ENCODE assay signal across 7 mouse cellular contexts in the genomic region with DNA sequence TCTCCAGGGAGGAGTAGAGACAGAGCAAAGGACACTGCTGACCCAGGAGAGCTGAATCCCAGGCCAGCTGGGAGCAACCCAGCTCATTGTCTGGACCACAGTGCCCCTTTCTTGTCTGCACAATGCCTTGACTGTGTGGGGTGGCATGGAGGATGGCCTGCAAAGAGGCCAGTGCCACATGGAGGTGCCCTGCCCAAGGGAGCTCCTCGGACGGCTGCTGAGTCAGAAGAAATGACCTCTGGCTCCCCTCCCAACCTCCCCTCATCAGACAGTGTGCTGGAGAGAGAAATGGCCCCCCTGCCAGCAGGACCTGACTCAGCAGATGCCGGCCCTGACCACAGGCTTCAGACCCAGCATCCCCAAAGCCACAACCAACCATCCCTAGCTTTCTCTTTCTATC. TPM values are rescaled to one million over a fixed set of nuclear protein-coding genes. Genes with fewer than 3 reads are reported as not detected.
DNase-seq lines count a peak whose midpoint lies in the region; ATAC-seq and TF ChIP-seq lines count a peak whose summit lies in the region.

No protein-coding gene starts in this region.

- H3K9me3 ChIP-seq in hindbrain, embryonic 13.5 days: no peaks in the 10 kb centered on the region

- peaks cover 70% of the 10 kb centered on the region for H3K4me1 ChIP-seq in hindbrain, embryonic 13.5 days (replicated peaks)

- H3K79me2 ChIP-seq in myocyte (ENCODE audit: control insufficient read depth, insufficient read depth): no peaks in the 10 kb centered on the region

- peak overlapping the region; percentile 83 for H3K4me2 ChIP-seq in hindbrain, embryonic 13.5 days
- H3K4me2 ChIP-seq in myocyte (ENCODE audit: low read depth): peak overlapping the region; percentile 71

- H3K36me3 ChIP-seq in hindbrain, embryonic 13.5 days: peaks cover 19% of the 10 kb centered on the region
- no peaks in the 10 kb centered on the region for H3K36me3 ChIP-seq in myocyte (ENCODE audit: control insufficient read depth, insufficient read depth)

- H3ac ChIP-seq in myocyte (ENCODE audit: control insufficient read depth, insufficient read length): no peak overlapping the region

- H3K27ac ChIP-seq in hindbrain, embryonic 13.5 days: peak overlapping the region; percentile 99

- no peak for TF ChIP-seq POLR2A in myocyte (IDR thresholded peaks at IDR 0.05; ENCODE audit: insufficient read length, low read depth)

- peak; percentile 77 for DNase-seq in layer of hippocampus, adult 9-11 months
- DNase-seq in layer of hippocampus, adult 18-20 months (ENCODE audit: low spot score in 2 of 2): no peak
- peak; percentile 55 for DNase-seq in embryo, embryonic 10.5 days (ENCODE audit: low spot score)
- no peak for DNase-seq in spleen, postnatal 10 days (ENCODE audit: low spot score in 2 of 2)
- DNase-seq in gastrocnemius, adult 8-10 months (ENCODE audit: low spot score in 2 of 2): no peak

- H3K27me3 ChIP-seq in hindbrain, embryonic 13.5 days: peaks cover 24% of the 10 kb centered on the region
- no peaks in the 10 kb centered on the region for H3K27me3 ChIP-seq in myocyte (ENCODE audit: control insufficient read depth, insufficient read depth, insufficient read length)

- H3K4me3 ChIP-seq in hindbrain, embryonic 13.5 days: peak overlapping the region; percentile 82
- H3K4me3 ChIP-seq in myocyte: peak overlapping the region; percentile 14

- H3K9ac ChIP-seq in hindbrain, embryonic 13.5 days: peak overlapping the region; percentile 92

- WGBS in hindbrain, embryonic 13.5 days: 2% methylated on average over 3 of the region's 3 CpGs

- 0 out of 2 replicates have a peak, but pooled peaks have one; percentile 6 for ATAC-seq in hindbrain, embryonic 13.5 days (ENCODE audit: low FRiP score)

TF ChIP-seq in myocyte, 11 proteins besides CTCF, POLR2A, EP300 and RAD21:
- TF ChIP-seq E2F4 (IDR thresholded peaks at IDR 0.05; ENCODE audit: insufficient read depth) (no peak), REST (IDR thresholded peaks at IDR 0.05; ENCODE audit: insufficient read depth, insufficient read length) (no peak), SRF (IDR thresholded peaks at IDR 0.05; ENCODE audit: control insufficient read depth, insufficient read length, low read depth) (no peak), MYOD1 (IDR thresholded peaks at IDR 0.05; ENCODE audit: control insufficient read depth in 1 of 3, insufficient read length in 2 of 3, low read depth in 2 of 3) (peak in 1 of 3 experiments; percentile 16), TCF3 (IDR thresholded peaks at IDR 0.05; ENCODE audit: insufficient read length, low read depth) (no peak), MAX (IDR thresholded peaks at IDR 0.05; ENCODE audit: low read depth) (no peak), CEBPB (IDR thresholded peaks at IDR 0.05; ENCODE audit: insufficient read depth, poor library complexity, severe bottlenecking) (no peak), POLR2AphosphoS2 (IDR thresholded peaks at IDR 0.05; ENCODE audit: insufficient read length, low read depth) (peak; percentile 62), TCF12 (IDR thresholded peaks at IDR 0.05; ENCODE audit: insufficient read depth, poor library complexity, severe bottlenecking) (no peak), MYOG (IDR thresholded peaks at IDR 0.05; ENCODE audit: control insufficient read depth in 1 of 3, insufficient read depth in 1 of 3, insufficient read length in 2 of 3, low read depth in 2 of 3) (peak in 1 of 3 experiments; percentile 15), USF1 (IDR thresholded peaks at IDR 0.05; ENCODE audit: low read depth) (no peak)

RNA-seq across cellular contexts. Expression of a gene that starts 1.1 kb away (rescaled TPM):
- 10 to 100 TPM; 75.6 to 79.2 TPM for total RNA-seq in layer of hippocampus, adult 18-20 months (2021)
- polyA plus RNA-seq in hindbrain, embryonic 13.5 days (2015; fragmentation: Nextera tagmentation; extraction: Ambion mirVana): 2.6 and 3.2 TPM in 2 replicates
- 5.1 TPM for polyA plus RNA-seq in myocyte (2012; fragmentation: generic; extraction: Trizol)
- under 1 TPM in 2 of 4 experiments, not detected in 2; 0.20 to 0.39 TPM for total RNA-seq in gastrocnemius, adult 8-10 months (2022)

RNA-seq across cellular contexts. Expression of a gene that starts 20.3 kb away (rescaled TPM):
- total RNA-seq in layer of hippocampus, adult 18-20 months (2021): 10 to 100 TPM; 60.3 to 63.2 TPM
- polyA plus RNA-seq in hindbrain, embryonic 13.5 days (2015; fragmentation: Nextera tagmentation; extraction: Ambion mirVana): 27.7 and 31.3 TPM in 2 replicates
- 29.1 TPM for polyA plus RNA-seq in myocyte (2012; fragmentation: generic; extraction: Trizol)
- total RNA-seq in gastrocnemius, adult 8-10 months (2022): 1 to 10 TPM; 6.9 to 9.7 (median 9.4) TPM

RNA-seq across cellular contexts. Expression of a gene that starts 22.7 kb away (rescaled TPM):
- 100 to 1,000 TPM; 359 to 362 TPM for total RNA-seq in layer of hippocampus, adult 18-20 months (2021)
- 615 and 625 TPM in 2 replicates for polyA plus RNA-seq in hindbrain, embryonic 13.5 days (2015; fragmentation: Nextera tagmentation; extraction: Ambion mirVana)
- polyA plus RNA-seq in myocyte (2012; fragmentation: generic; extraction: Trizol): 165 TPM
- total RNA-seq in gastrocnemius, adult 8-10 months (2022): 1 to 10 TPM; 2.9 to 4.0 (median 3.4) TPM

RNA-seq across cellular contexts. Expression of a gene that starts 38.6 kb away (rescaled TPM):
- under 1 TPM; 0.32 to 0.36 TPM for total RNA-seq in layer of hippocampus, adult 18-20 months (2021)
- polyA plus RNA-seq in hindbrain, embryonic 13.5 days (2015; fragmentation: Nextera tagmentation; extraction: Ambion mirVana): not detected in 2 replicates
- polyA plus RNA-seq in myocyte (2012; fragmentation: generic; extraction: Trizol): not detected
- not detected for total RNA-seq in gastrocnemius, adult 8-10 months (2022)

RNA-seq across cellular contexts. Expression of a gene that starts 48.3 kb away (rescaled TPM):
- 10 to 100 TPM; 93.2 to 99.5 TPM for total RNA-seq in layer of hippocampus, adult 18-20 months (2021)
- 141 and 146 TPM in 2 replicates for polyA plus RNA-seq in hindbrain, embryonic 13.5 days (2015; fragmentation: Nextera tagmentation; extraction: Ambion mirVana)
- 553 TPM for polyA plus RNA-seq in myocyte (2012; fragmentation: generic; extraction: Trizol)
- total RNA-seq in gastrocnemius, adult 8-10 months (2022): 100 to 1,000 TPM; 476 to 539 (median 493) TPM

Comparison
In these comparisons a context has a peak if more than half of its experiments do, and no peak if none do; other contexts are left out.
1. DNase-seq: peak in layer of hippocampus, adult 9-11 months (single experiment) and embryo, embryonic 10.5 days (single experiment); none in layer of hippocampus, adult 18-20 months (0 of 2), spleen, postnatal 10 days (0 of 2) and gastrocnemius, adult 8-10 months (0 of 2).
2. RNA of a gene that starts 1.1 kb away (total RNA-seq): 75.6 to 79.2 TPM in layer of hippocampus, adult 18-20 months; 0.20 to 0.39 TPM in gastrocnemius, adult 8-10 months; every median in the first group is over 10 times any median in the second.
3. RNA of a gene that starts 20.3 kb away (total RNA-seq): 60.3 to 63.2 TPM in layer of hippocampus, adult 18-20 months; 6.9 to 9.7 TPM in gastrocnemius, adult 8-10 months; every median in the first group is over 4 times any median in the second.
4. RNA of a gene that starts 22.7 kb away (total RNA-seq): 359 to 362 TPM in layer of hippocampus, adult 18-20 months; 2.9 to 4.0 TPM in gastrocnemius, adult 8-10 months; every median in the first group is over 10 times any median in the second.